Mouse (Mus musculus): ENCODE measurements around the gene AI661453. TPM values are rescaled to one million over a fixed set of nuclear protein-coding genes. Genes with fewer than 3 reads are reported as not detected.

The AI661453 gene
- total and polyA plus RNA-seq, 3 experiments = not detected

GRCm38 (mm10) chr17:47428831-47429304 lies 7.5 kb upstream of the AI661453 start:
- no peak overlapping the region for H3K9ac ChIP-seq (ENCODE audit: control insufficient read depth, low read depth, low read length, poor library complexity, severe bottlenecking)
- H3K27me3 ChIP-seq (ENCODE audit: control insufficient read depth in 1 of 2, insufficient read depth in 2 of 2, low read length in 2 of 2) = peaks cover 0 to 2% of the 10 kb centered on the region in 2 experiments; a peak in 1 of 4 replicates
- no peaks in the 10 kb centered on the region for H3K9me3 ChIP-seq (replicated peaks; ENCODE audit: insufficient read depth, low read length)
- H3K36me3 ChIP-seq (ENCODE audit: control insufficient read depth in 1 of 2, insufficient read depth in 2 of 2, low read length in 2 of 2) = no peaks in the 10 kb centered on the region
- H3K27ac ChIP-seq (ENCODE audit: control insufficient read depth, low read depth, low read length) = no peak overlapping the region
- peak; percentile 10 for DNase-seq (ENCODE audit: low read depth, low spot score)
- H3K79me2 ChIP-seq (ENCODE audit: control insufficient read depth, insufficient read depth, low read length, poor library complexity) = no peaks in the 10 kb centered on the region
- peak; percentile 77 for TF ChIP-seq MAFK (IDR thresholded peaks at IDR 0.05; ENCODE audit: borderline replicate concordance, low read depth, low read length)
- no peak for TF ChIP-seq JUND (IDR thresholded peaks at IDR 0.05; ENCODE audit: low read depth, low read length)
- no peak for TF ChIP-seq SIN3A (IDR thresholded peaks at IDR 0.05; ENCODE audit: low read length)
- no peak for TF ChIP-seq EP300 (IDR thresholded peaks at IDR 0.05; ENCODE audit: low read depth in 1 of 2, low read length in 2 of 2)
- TF ChIP-seq CTCF (IDR thresholded peaks at IDR 0.05 in 2 of 3, conservative IDR thresholded peaks at IDR 0.05 in 1 of 3; ENCODE audit: control insufficient read depth in 1 of 3, insufficient read depth in 1 of 3, low read depth in 2 of 3, low read length in 3 of 3, poor library complexity in 1 of 3, severe bottlenecking in 1 of 3) = peak in 2 of 3 experiments; percentile 33 to 37; a peak in 4 of 6 replicates
- TF ChIP-seq KAT2A (conservative IDR thresholded peaks at IDR 0.05; ENCODE audit: low read depth, low read length) = no peak
- TF ChIP-seq TBP (IDR thresholded peaks at IDR 0.05; ENCODE audit: low read depth, low read length) = no peak
- no peak for TF ChIP-seq HCFC1 (IDR thresholded peaks at IDR 0.05; ENCODE audit: low read depth, low read length)
- peak; percentile 11 for TF ChIP-seq RAD21 (IDR thresholded peaks at IDR 0.05; ENCODE audit: low read depth, low read length)
- TF ChIP-seq SMC3 (IDR thresholded peaks at IDR 0.05; ENCODE audit: low read depth, low read length) = peak; percentile 27; the same call in 1 of the 2 replicates
- TF ChIP-seq NELFE (IDR thresholded peaks at IDR 0.05; ENCODE audit: low read depth, low read length) = no peak
- TF ChIP-seq GATA1 (IDR thresholded peaks at IDR 0.05; ENCODE audit: low read depth, low read length) = no peak
- H3K4me3 ChIP-seq (ENCODE audit: control insufficient read depth in 1 of 2, insufficient read depth in 1 of 2, low read depth in 2 of 2, low read length in 2 of 2) = no peak overlapping the region
- H3K4me1 ChIP-seq (ENCODE audit: control insufficient read depth in 1 of 2, insufficient read depth in 2 of 2, low read length in 2 of 2) = no peaks in the 10 kb centered on the region; a peak in 1 of 4 replicates

GRCm38 (mm10) chr17:47430815-47431214 lies 5.6 kb upstream of the AI661453 start:
- no peak overlapping the region for H3K27ac ChIP-seq (ENCODE audit: control insufficient read depth, low read depth, low read length)
- TF ChIP-seq SMC3 (IDR thresholded peaks at IDR 0.05; ENCODE audit: low read depth, low read length) (peak; percentile 78), POLR2AphosphoS2 (IDR thresholded peaks at IDR 0.05; ENCODE audit: low read length) (no peak), RAD21 (IDR thresholded peaks at IDR 0.05; ENCODE audit: low read depth, low read length) (peak; percentile 52), TAL1 (IDR thresholded peaks at IDR 0.05; ENCODE audit: low read length) (no peak), MYB (IDR thresholded peaks at IDR 0.05; ENCODE audit: low read depth, low read length) (no peak), ELF1 (IDR thresholded peaks at IDR 0.05; ENCODE audit: low read depth, low read length) (no peak), HCFC1 (IDR thresholded peaks at IDR 0.05; ENCODE audit: low read depth, low read length) (no peak), CHD1 (IDR thresholded peaks at IDR 0.05; ENCODE audit: low read depth, low read length) (no peak), CHD2 (IDR thresholded peaks at IDR 0.05; ENCODE audit: low read length) (no peak), GABPA (IDR thresholded peaks at IDR 0.05; ENCODE audit: low read depth, low read length) (no peak), MXI1 (IDR thresholded peaks at IDR 0.05; ENCODE audit: low read depth, low read length) (no peak), TCF12 (IDR thresholded peaks at IDR 0.05; ENCODE audit: low read depth, low read length) (no peak), EP300 (IDR thresholded peaks at IDR 0.05; ENCODE audit: low read depth in 1 of 2, low read length in 2 of 2) (no peak), ZC3H11A (IDR thresholded peaks at IDR 0.05; ENCODE audit: low read depth, low read length) (peak; percentile 34; the same call in 1 of the 2 replicates), GATA1 (IDR thresholded peaks at IDR 0.05; ENCODE audit: low read depth, low read length) (no peak), KAT2A (conservative IDR thresholded peaks at IDR 0.05; ENCODE audit: low read depth, low read length) (no peak), CTCF (IDR thresholded peaks at IDR 0.05 in 2 of 3, conservative IDR thresholded peaks at IDR 0.05 in 1 of 3; ENCODE audit: control insufficient read depth in 1 of 3, insufficient read depth in 1 of 3, low read depth in 2 of 3, low read length in 3 of 3, poor library complexity in 1 of 3, severe bottlenecking in 1 of 3) (peak; percentile 20 to 72 (median 32); a peak in 4 of 6 replicates)
- H3K9ac ChIP-seq (ENCODE audit: control insufficient read depth, low read depth, low read length, poor library complexity, severe bottlenecking) = no peak overlapping the region
- peaks cover 0 to 2% of the 10 kb centered on the region in 2 experiments; a peak in 1 of 4 replicates for H3K27me3 ChIP-seq (ENCODE audit: control insufficient read depth in 1 of 2, insufficient read depth in 2 of 2, low read length in 2 of 2)
- no peak overlapping the region for H3K4me3 ChIP-seq (ENCODE audit: control insufficient read depth in 1 of 2, insufficient read depth in 1 of 2, low read depth in 2 of 2, low read length in 2 of 2)
- no peaks in the 10 kb centered on the region for H3K9me3 ChIP-seq (replicated peaks; ENCODE audit: insufficient read depth, low read length)
- DNase-seq (ENCODE audit: low read depth, low spot score) = peak; percentile 55
- H3K36me3 ChIP-seq (ENCODE audit: control insufficient read depth in 1 of 2, insufficient read depth in 2 of 2, low read length in 2 of 2) = no peaks in the 10 kb centered on the region
- no peaks in the 10 kb centered on the region for H3K4me1 ChIP-seq (ENCODE audit: control insufficient read depth in 1 of 2, insufficient read depth in 2 of 2, low read length in 2 of 2)
- no peaks in the 10 kb centered on the region for H3K79me2 ChIP-seq (ENCODE audit: control insufficient read depth, insufficient read depth, low read length, poor library complexity)
